Mouse (Mus musculus) limb, embryonic 14.5 days (tissue): ENCODE data around the gene Pacs2. TPM values are rescaled to one million over a fixed set of nuclear protein-coding genes. Genes with fewer than 3 reads are reported as not detected.

Experiments
- ATAC-seq: fragments of 200-750 bp; cut with Nextera tagmentation; 2 replicates; pipeline ENCODE4 v1.8.0; 2017; ENCODE audit warnings: low read depth, moderate number of reproducible peaks, moderate TSS enrichment; ENCODE audit not compliant: low FRiP score
- DNase-seq: peaks from one replicate; pipeline ENCODE4 v3.0.0-alpha.2; 2015; ENCODE audit warnings: low spot score
- H3K27ac ChIP-seq: fragments of 300-500 bp; sonication (generic); replicated peaks from 2 replicates; pipeline ENCODE4 v1.5.1; 2014; ENCODE audit warnings: low read depth, mild to moderate bottlenecking, low read length, moderate library complexity, mixed read lengths
- H3K27me3 ChIP-seq: fragments of 300-500 bp; sonication (generic); 2 replicates; pipeline ENCODE4 v1.6.1; 2014; ENCODE audit warnings: low read length, mixed read lengths; ENCODE audit not compliant: control insufficient read depth, insufficient read depth
- H3K36me3 ChIP-seq: fragments of 300-500 bp; sonication (generic); 2 replicates; pipeline ENCODE4 v1.6.1; 2014; ENCODE audit warnings: mild to moderate bottlenecking, low read length, moderate library complexity, mixed read lengths; ENCODE audit not compliant: control insufficient read depth, insufficient read depth
- H3K4me1 ChIP-seq: fragments of 300-500 bp; sonication (generic); 2 replicates; pipeline ENCODE4 v1.6.1; 2014; ENCODE audit warnings: antibody characterized with exemption, low read length, mixed read lengths; ENCODE audit not compliant: control insufficient read depth, insufficient read depth
- H3K4me2 ChIP-seq: fragments of 300-500 bp; sonication (generic); replicated peaks from 2 replicates; pipeline ENCODE4 v1.6.1; 2014; ENCODE audit warnings: low read depth, mild to moderate bottlenecking, low read length, moderate library complexity; ENCODE audit not compliant: severe bottlenecking
- H3K4me3 ChIP-seq: fragments of 300-500 bp; sonication (generic); replicated peaks from 2 replicates; pipeline ENCODE4 v1.5.1; 2014; ENCODE audit warnings: low read length
- H3K9ac ChIP-seq: fragments of 300-500 bp; sonication (generic); 2 replicates; pipeline ENCODE4 v1.6.1; 2014; ENCODE audit warnings: mild to moderate bottlenecking, low read depth, low read length, moderate library complexity; ENCODE audit not compliant: severe bottlenecking
- H3K9me3 ChIP-seq: fragments of 300-500 bp; sonication (generic); 2 replicates; pipeline ENCODE4 v1.6.1; 2016; ENCODE audit warnings: low read length; ENCODE audit not compliant: control insufficient read depth
- POLR2A ChIP-seq: fragments of 200-500 bp; IDR thresholded peaks from 2 replicates; pipeline ENCODE4 v1.8.0; 2012; ENCODE audit warnings: inconsistent platforms, mild to moderate bottlenecking, moderate library complexity, borderline replicate concordance; ENCODE audit not compliant: insufficient read depth, insufficient read length; ENCODE audit errors: extremely low read depth
- WGBS: fragments of 180-500 bp; shearing (Covaris S2); extraction: QIAGEN DNeasy Blood & Tissue Kit; methylation state at CpG from one replicate; pipeline ENCODE4 v1.1.7; 2014; 5-methylcytosine and 5-hydroxymethylcytosine counted together
- polyA plus RNA-seq, 2 experiments: library from polyadenylated mRNA; depleted of rRNA in 1 of 2; stranded (reverse) in 1 of 2; unstranded in 1 of 2; fragments of >200 nt; fragmentation: Nextera tagmentation in 1 of 2; extraction: Ambion mirVana in 1 of 2; gene quantifications; 2 replicates each; pipeline versions ENCODE4 v1.2.1 to v1.2.3; 2012 to 2014

The Pacs2 gene
- polyA plus RNA-seq, 2 experiments = 16.5 to 55.0 TPM

DNA sequence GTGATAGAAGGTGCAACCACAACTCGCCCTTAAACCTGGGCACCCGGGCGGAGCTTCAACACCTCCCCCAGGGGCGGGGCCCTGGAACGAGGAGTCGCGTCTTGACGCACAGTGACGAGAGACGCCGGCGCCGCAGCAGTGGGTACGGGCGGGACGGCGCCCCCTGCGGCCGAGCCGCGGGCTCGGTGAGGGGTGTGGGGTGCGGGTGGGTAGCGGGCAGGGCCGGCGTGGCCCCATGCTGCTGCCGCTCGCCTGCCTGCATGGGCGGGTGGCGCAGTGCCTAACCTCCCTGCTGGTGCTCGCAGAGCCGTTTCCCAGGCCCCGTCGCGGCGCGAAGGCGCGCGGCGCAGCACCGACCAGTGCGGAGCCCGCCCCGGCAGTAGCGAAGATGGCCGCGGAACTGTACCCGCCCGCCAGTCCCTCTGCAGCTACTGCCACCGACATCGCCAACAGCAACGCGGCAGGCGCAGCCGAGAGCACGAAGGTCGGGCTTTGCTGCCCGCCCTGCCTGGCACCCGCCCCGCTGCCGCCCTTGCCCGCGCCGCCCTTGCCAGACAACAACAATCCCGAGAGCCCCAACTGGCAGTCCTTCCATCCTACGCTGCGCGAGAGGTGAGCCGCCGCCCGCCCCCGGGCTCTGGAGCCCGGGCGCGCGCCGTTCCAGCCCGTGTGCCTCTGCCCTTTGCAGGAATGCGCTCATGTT is 37.8 kb upstream of the Pacs2 start, which contains the start of gene Btbd6:
TSS of gene Btbd6 (plus strand) at position 112 of the 703 bp plus-strand sequence.
- no peaks in the 10 kb centered on the region for H3K27me3 ChIP-seq
- H3K27ac ChIP-seq = peak within 1 kb of the TSS; percentile 89
- ATAC-seq = peak; percentile 95
- peak within 1 kb of the TSS; percentile 89 for H3K4me2 ChIP-seq
- WGBS = under 1% methylated on average over 70 of the region's 80 CpGs
- no peaks in the 10 kb centered on the region for H3K9me3 ChIP-seq
- TF ChIP-seq POLR2A = peak; percentile 84; the same call in 1 of the 2 replicates
- H3K36me3 ChIP-seq = peaks cover 76% of the 10 kb centered on the region
- peak; percentile 84 for DNase-seq
- H3K4me1 ChIP-seq = peaks cover 9% of the 10 kb centered on the region
- H3K9ac ChIP-seq = peak within 1 kb of the TSS; percentile 79
- peak within 1 kb of the TSS; percentile 76 for H3K4me3 ChIP-seq

DNA sequence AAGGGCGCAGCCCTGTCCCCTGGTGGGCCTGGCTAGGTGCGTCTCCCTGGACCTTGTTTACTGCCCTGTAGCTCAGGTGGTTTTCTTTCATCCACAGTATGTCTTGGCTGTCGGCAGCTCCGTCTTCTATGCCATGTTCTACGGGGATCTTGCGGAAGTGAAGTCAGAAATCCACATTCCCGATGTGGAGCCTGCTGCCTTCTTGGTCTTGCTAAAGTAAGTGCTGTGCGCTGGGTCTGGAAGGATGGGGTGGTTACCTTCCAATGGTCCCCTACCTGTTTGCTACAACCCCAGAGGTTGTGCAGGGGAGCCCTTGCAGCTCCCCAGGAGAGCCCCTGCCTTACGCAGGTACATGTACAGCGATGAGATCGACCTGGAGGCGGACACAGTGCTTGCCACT is 37.2 kb upstream of the Pacs2 start:
- H3K27ac ChIP-seq = peak overlapping the region; percentile 89
- H3K4me2 ChIP-seq = peak overlapping the region; percentile 89
- peak overlapping the region; percentile 79 for H3K9ac ChIP-seq
- peak overlapping the region; percentile 76 for H3K4me3 ChIP-seq
- WGBS = 45% methylated on average over 12 of the region's 12 CpGs
- H3K36me3 ChIP-seq = peaks cover 76% of the 10 kb centered on the region
- no peaks in the 10 kb centered on the region for H3K9me3 ChIP-seq
- TF ChIP-seq POLR2A = no peak
- peaks cover 9% of the 10 kb centered on the region for H3K4me1 ChIP-seq
- H3K27me3 ChIP-seq = no peaks in the 10 kb centered on the region
- ATAC-seq = no peak
- DNase-seq = no peak

DNA sequence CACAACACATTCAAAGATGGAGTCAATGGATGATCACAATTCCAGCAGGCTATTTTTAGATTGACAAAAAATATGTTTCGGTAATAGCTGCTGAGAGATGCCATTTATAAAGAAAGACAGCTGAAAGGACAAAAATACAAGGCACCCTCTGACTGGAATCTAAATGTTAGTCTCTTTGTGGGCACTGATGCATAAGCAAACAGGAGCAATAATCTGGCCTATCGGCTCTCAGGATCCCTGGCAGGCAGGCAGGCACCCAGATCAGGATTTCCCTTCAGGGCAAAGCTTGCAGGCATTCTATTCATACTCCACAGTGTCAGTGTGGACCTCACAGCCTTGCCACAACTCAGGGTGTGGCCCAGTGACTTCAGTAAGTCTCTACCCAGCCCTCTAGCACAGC is 32.3 kb upstream of the Pacs2 start:
- 86% methylated on average over 2 of the region's 2 CpGs for WGBS
- no peak for DNase-seq
- TF ChIP-seq POLR2A = no peak
- Histone ChIP-seq H3K4me2 (no peak overlapping the region), H3K4me1 (peaks cover 4% of the 10 kb centered on the region), H3K4me3 (no peak overlapping the region), H3K36me3 (peaks cover 88% of the 10 kb centered on the region), H3K9me3 (no peaks in the 10 kb centered on the region), H3K27me3 (no peaks in the 10 kb centered on the region), H3K9ac (no peak overlapping the region), H3K27ac (no peak overlapping the region)
- no peak for ATAC-seq

- TF ChIP-seq POLR2A = no peak
- H3K9ac ChIP-seq = no peak overlapping the region
- no peak overlapping the region for H3K27ac ChIP-seq
- no peak for ATAC-seq
- no peak overlapping the region for H3K4me3 ChIP-seq
- H3K4me1 ChIP-seq = no peaks in the 10 kb centered on the region
- H3K9me3 ChIP-seq = no peaks in the 10 kb centered on the region
- H3K27me3 ChIP-seq = no peaks in the 10 kb centered on the region
- H3K36me3 ChIP-seq = peaks cover 77% of the 10 kb centered on the region
- no peak for DNase-seq
- 93% methylated on average over 6 of the region's 6 CpGs for WGBS
- no peak overlapping the region for H3K4me2 ChIP-seq
Measured at GRCm38 (mm10) chr12:112985346-112985745, 29.0 kb upstream of the Pacs2 start.

GRCm38 (mm10) chr12:112987877-112988276 is 26.4 kb upstream of the Pacs2 start:
- 65% methylated on average over 6 of the region's 6 CpGs for WGBS
- peaks cover 68% of the 10 kb centered on the region for H3K36me3 ChIP-seq
- H3K4me1 ChIP-seq = no peaks in the 10 kb centered on the region
- no peak overlapping the region for H3K4me3 ChIP-seq
- no peaks in the 10 kb centered on the region for H3K9me3 ChIP-seq
- H3K27ac ChIP-seq = no peak overlapping the region
- H3K27me3 ChIP-seq = no peaks in the 10 kb centered on the region
- H3K9ac ChIP-seq = no peak overlapping the region
- H3K4me2 ChIP-seq = no peak overlapping the region
- DNase-seq (no peak), ATAC-seq (no peak)
- TF ChIP-seq POLR2A = no peak
